Mouse (Mus musculus) spleen, adult 2 months (tissue): Measurements from ENCODE around the gene Pdia5.

ENCODE experiments used
- CTCF ChIP-seq: fragments of 200-500 bp; IDR thresholded peaks from 2 replicates; pipeline ENCODE4 v1.5.1; 2011; ENCODE audit warnings: mild to moderate bottlenecking, inconsistent platforms; ENCODE audit not compliant: insufficient read depth, insufficient read length, insufficient replicate concordance; ENCODE audit errors: extremely low read depth
- POLR2A ChIP-seq: fragments of 200-500 bp; IDR thresholded peaks from 2 replicates; pipeline ENCODE4 v1.6.1; 2011; ENCODE audit warnings: low read depth, low read length, inconsistent platforms

DNA sequence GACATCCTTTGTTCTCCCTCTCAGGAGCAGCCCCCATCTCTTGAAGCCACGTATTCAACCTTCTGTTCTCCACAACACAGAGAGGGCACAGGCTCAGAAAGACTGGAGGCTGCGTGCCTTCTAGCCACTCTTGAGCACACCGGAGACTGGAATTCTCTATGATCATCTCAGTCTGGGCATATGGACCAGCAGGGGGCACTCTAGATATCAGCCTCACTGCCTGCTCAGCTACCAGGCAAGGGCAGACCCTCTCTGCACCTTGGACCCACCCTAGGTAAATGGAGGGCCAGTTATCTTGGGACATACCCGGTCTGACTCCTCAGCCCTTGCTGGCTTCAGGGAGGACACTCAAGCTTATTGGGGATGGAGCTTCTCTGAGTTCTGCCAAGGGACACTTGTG is 68.5 kb downstream of the Pdia5 start:
- TF ChIP-seq POLR2A: no peak
- no peak for TF ChIP-seq CTCF
